Mouse (Mus musculus) G1E (cell line): ENCODE results near the gene Gm2a.

Experiments
- CTCF ChIP-seq: IDR thresholded peaks from 2 replicates; pipeline ENCODE4 v1.5.1; 2012; ENCODE audit warnings: low read depth, low read length, inconsistent platforms, mixed read lengths
- GATA1 ChIP-seq: IDR thresholded peaks from 2 replicates; pipeline ENCODE4 v1.6.1; 2012; ENCODE audit warnings: borderline replicate concordance, low read length, inconsistent platforms, mixed read lengths
- GATA2 ChIP-seq: IDR thresholded peaks from 2 replicates; pipeline ENCODE4 v1.6.1; 2012; ENCODE audit warnings: low read depth, low read length, inconsistent platforms, borderline replicate concordance
- POLR2AphosphoS5 ChIP-seq: IDR thresholded peaks from 2 replicates; pipeline ENCODE4 v1.6.1; 2012; ENCODE audit warnings: low read depth, low read length, inconsistent platforms; ENCODE audit not compliant: insufficient replicate concordance
- TAL1 ChIP-seq: conservative IDR thresholded peaks from 2 replicates; pipeline ENCODE4 v1.6.1; 2012; ENCODE audit warnings: low read depth, low read length, inconsistent platforms, mixed read lengths

GRCm38 (mm10) chr11:55062856-55063255 is 35.1 kb upstream of the Gm2a start:
- TF ChIP-seq CTCF (no peak), GATA2 (no peak), POLR2AphosphoS5 (no peak), TAL1 (no peak), GATA1 (no peak)
